Mouse (Mus musculus): ENCODE data around the gene Serpinb1c.
"Not testable (repeated sequence)": the region's sequence is repeated elsewhere in the genome, so short reads cannot be mapped to it uniquely, and the experiment has no call there.

Gene Serpinb1c

DNA sequence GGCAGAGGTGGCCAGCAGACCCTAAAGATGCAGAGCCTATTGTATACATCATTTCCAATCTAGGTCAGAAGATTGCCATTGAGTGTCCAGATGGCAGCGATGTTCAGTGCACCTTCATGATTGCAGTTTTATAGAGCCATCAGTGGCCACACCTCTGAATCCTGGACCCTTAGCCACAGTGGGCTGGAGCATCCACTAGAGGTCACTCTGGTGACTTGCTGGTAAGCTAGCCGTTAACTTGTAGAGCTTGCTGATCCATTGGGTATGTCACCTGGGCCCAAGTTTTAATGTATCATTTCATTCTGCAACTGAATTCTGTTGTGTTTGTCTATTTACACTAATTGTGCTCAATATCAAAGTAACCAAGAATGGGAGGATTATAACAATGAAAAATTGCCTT is 32.4 kb downstream of the Serpinb1c start:
- peak in 1 of 2 experiments; percentile 14 for DNase-seq

DNA sequence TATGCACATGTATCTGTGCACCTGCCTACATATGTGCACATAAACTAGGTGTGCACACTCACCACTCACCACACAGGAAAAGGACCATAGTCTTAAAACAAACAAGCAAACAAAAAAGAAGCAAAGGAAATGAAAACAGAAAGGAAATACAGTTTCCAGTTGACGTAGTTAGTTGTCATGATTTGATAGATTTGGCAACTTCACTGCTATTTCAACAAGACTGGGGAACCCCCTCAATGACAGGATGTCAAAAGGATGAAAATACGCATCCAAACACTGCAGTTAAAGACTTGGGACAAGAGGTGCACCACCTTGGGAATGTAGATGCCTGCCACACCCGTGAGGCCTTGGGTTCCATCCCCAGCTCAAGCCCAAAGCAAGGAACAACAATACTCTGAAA is 33.5 kb downstream of the Serpinb1c start:
- not testable (repeated sequence) for DNase-seq

DNA sequence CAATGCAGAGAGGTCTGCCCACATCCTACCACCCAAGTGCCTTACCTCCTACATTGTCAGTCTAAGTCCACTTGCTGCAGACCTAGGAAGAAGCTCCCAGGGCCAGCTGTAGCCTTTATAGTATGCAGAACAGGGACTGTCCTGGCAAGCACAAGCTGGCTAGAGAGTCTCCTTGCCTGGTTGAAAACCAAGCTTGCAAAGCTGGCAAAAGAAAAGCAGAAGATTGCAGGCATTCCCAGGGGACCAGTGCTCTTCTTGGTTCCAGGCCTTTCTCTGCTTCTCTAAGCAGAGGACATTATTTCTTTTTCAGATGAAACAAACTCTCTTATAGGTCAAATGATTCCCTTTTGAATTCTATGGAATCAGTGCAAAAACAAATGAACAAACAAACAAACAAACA is 34.6 kb downstream of the Serpinb1c start:
- no peak for DNase-seq

DNA sequence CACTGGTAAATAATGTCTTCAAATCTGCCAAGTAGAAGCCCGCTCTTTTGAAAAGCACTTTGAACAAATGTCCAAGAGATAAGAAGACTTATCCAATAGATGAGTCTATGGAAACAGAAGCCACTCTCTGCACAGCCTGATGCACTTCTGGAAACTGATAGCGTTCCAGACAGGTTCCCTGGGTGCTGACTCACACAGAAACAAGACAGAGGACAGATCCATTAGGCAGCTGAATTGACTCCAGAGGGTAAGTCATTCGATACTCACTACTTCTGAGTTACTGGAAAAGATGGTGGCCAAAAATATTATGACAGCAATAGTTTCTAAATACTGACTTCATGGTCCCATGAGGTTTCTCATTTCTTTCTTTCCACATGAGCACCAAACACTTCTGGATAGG is 37.2 kb downstream of the Serpinb1c start:
- no peak for DNase-seq

DNA sequence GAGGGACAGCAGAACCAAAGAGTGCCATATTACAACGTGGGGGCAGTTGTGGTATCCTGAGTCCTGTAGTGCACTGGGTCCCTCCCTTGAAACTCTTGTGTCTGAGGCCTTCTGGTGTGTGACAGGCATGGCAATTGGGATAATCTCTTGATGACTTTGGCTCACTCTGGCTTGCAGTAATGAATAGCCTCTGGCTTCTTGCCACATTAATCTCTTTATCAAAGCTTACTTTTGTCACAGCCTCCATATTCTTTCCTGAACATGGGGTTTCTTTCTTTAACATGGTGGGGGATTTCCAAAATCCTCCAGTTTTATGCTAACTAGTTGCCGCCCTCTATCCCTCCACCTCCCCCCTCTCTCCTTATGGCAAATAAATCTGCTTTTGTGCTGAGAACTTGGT is 44.9 kb downstream of the Serpinb1c start:
- DNase-seq, result no peak

DNA sequence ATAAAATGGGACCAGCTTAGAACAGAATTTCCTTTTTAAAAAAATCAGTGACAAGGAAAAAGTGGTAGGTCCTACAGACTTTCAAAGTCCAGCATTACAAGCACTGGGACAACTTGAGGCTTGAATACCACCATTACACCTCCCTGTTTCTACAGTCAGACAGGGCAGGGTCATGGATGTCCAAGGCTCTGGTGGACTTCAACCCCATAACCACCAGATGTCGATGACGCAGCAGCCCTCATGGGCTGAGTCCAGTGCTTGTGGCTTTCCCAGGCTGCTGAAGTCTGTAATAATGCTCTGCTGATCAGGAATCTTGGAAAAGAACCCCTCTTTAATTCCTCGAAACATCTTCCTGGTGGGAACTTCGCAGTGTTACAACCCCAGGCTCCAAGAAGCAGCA is 45.5 kb downstream of the Serpinb1c start:
- no peak for DNase-seq

DNA sequence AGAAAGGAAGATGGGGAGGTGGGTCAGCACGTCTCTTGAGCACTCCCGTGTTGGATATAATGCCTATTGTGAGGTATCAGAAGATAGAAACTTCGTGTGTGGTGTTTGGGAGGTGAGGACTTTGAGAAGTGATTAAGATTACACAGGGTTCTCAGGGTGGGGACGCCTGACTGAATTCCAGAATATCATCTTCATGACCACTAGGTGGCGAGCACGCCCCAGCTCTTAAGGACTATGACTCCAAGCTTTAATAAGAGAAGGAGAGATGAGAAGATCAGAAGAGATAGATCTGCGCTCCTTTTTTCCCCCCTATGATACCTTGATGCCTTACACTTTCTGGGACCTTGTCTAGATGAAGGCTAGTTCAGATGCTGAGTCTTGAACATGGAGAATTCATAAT is 46.0 kb downstream of the Serpinb1c start:
- DNase-seq, result peak; percentile 26 to 54

DNA sequence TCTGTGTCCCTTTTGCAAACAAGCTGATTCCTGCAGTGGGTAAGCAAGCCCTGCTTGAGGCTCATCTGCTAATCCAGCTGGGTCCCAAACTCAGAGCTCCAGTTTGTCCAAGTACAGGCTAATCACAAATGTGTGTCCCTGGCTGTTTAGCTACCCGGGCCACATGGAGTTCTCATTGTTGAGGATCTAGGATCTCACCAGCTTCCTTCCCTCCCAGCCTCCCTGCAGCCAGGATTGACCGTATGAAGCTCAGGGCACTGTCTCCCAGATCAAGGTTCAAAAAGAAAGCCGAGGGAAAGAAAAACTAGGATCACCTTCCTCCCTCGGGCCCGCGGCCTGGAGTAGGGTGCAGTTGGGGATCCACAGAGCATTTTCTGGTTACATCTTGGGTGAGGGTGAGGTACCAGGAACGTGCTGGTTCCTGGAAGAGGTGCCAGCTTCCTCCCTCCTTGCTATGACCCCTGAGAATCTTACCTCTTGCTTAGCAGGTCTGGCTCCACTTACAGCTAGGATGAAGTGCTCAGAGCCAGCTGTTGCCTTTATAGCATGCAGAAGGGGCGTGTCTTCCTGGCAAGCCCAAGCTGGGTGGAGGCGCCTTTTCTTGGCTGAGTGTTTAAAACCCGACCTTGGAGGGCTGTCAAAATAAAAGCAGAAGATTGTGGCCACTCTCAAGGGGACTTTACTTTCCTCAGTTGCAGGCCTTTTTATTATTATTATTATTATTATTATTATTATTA is 47.2 kb downstream of the Serpinb1c start, which contains the start of gene Serpinb1a:
Serpinb1a (minus strand) TSS at position 518 of the 737 bp plus-strand sequence.
- peak; percentile 44 for DNase-seq

DNA sequence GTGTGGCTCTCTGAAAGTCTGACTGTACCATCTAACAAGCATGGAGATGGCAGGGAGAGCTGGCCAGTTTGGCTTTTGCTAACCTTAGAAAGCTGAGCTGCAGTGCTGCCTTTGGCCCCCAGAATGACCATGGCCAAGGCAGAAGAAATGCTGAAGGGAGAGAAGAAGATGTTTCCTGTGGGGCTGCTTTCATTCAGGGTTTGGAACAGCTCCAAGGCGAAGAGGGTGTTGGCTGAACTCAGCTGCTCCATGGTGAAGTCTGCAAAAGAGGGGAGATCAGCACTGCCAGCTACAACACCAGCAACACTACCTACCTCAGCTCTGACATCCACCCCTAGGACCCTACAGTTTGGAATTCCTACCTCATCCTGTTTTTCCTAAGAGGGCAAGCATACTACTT is 47.9 kb downstream of the Serpinb1c start:
- DNase-seq, result no peak

DNA sequence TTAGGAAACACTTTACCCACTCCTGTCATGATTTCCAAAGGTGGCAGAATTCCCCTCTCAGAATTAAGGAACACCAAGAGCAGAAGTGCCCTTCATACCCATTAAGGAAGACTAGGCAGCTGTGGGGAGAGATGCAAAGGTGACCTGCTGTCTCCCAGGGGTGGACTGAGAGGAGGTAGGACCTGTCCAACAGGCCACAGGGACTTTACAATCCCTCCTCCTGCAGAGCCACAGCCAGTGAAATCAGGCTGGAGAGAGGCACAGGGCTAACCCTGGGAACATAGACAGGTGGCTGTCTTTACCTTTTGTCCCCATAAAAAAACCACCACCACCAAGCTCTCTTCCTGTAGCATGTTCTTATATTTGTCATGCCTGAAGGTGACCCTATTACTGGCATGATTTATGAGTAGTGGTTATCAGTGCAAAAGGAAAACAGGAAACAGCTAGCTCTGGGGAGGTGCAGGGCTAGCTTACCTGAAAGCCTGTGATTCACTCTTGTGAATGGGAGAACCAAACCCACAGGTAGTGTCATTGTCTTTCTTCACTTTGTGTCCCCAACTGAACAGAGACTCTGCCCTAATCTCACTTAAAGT is 48.4 kb downstream of the Serpinb1c start:
- no peak for DNase-seq

DNA sequence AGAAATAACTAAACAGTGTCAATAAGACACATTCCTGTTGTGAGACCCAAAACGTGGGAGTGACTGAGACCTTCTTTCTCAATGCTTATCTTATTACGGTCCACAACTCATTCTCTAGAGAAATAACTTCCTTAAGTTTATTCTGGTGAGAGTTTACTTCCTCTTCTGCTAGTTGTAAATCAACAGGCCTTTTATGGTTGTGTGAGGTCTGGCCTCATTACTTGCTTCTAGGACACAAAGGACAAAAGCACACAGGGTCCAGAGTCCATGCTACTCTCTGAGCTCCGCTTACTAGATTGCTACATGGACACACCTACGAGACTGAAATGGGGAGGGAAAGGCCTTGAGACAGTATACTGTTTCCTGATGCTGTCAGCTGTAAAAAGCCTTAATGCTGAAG is 48.9 kb downstream of the Serpinb1c start:
- DNase-seq, result peak; percentile 49 to 57

DNA sequence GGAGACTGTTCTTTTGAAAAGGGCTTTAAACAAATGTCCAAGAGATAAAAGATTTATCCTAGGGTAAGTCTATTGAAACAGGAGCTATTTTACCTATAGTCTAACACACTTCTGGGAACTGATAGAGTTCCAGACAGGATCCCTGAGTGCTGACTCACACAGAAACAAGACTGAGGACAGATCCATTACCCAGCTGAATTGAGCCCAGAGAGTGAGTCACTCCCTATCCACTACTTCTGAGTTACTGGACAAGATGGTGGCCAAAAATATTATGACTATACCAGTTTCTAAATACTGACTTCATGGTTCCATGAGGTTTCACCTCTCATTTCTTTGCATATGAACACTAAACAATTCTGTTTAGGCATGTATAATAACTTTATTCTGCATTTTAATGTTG is 51.8 kb downstream of the Serpinb1c start:
- DNase-seq, result no peak

DNA sequence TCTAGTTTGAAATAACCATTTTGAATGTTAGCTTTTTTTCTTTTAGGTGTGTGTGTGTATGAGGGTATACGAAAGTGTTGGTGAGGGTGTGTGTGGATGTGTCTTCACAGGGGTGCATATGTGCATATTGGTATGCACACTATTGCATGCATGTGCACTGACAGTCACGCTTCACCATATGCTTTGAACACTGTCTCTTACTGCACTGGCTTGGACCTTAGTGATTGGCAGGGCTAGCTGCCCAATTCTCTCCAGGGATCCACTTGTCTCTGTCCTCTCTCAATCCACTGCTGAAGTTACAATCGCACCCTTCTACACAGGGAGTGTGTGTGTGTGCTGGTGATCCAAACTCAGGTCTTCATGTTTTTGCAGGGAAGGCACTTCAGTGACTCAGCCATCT is 56.7 kb downstream of the Serpinb1c start:
- no peak for DNase-seq

DNA sequence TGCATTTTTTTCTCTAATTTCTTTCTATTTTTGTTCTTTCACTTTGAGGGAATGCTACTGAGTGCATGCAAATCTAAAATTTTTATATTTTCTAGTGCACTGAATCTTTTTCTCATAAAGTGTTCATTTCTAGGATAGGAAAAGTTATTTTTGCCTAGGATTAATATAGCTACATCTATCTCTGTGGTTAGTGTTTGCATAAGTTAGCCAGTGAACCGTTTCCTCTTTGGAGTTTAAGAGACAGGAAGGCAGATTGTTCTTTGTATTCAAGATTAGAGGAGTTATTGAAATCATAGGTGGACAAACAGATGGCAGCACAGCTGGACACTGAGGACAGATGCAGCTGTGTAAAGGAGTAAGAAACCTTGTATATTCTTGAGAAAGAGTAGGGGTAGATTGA is 58.7 kb downstream of the Serpinb1c start:
- no peak for DNase-seq

DNA sequence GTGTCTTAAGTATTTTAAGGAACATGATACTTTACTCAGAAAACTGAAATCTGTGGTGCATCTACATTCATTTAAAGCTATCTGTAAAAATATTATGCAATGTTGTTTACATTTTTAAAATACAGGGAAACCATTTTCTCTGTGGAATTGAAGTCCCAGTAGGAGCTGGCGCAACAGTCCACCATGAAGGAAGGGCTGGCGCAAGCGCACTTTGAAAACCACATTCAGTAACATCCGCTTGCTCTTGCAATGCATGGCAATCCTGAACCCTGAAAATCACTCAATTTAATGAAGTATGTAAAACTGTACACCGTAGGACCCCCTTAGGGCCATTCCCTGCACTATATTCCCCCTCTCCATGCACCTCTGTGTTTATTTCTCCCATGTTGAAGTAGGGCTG is 63.5 kb downstream of the Serpinb1c start:
- no peak for DNase-seq

DNA sequence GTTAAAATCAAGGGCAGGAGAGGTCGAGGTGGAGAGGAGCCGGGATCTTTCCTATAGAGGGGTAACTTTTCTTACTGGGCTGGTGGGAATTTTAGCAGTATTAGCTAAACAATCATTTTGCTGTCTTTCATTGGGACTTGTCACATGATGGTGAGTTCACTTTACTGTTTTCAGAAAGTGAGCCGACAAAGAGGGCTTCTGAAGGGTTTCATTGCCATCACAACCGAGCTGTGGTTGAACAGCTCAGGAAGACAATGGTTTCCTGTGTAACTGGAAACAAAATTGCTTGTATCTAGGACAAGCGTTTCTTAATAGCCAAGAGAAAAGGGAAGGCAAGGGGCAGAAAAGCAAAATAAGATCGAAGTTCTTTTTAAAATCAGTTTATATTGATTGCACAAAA is 64.8 kb downstream of the Serpinb1c start:
- DNase-seq, result no peak

DNA sequence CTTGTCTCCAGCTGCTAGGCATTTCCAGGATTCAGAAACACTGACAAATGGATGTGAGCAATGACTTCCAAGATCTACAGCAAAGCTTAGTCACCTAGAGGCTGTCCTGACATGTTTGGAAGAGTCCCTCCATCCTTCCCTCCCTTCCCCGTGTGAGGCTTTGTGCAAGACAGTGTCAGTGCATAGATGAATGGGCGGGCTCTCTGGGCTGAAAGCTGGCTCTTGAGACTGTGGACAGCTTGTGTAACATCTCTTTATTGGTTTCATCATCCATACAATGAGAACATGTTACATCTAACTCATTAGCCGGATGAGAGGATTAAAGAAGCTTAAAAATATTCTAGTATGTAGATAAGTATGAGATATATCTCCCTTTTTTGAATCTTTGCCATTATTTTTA is 65.2 kb downstream of the Serpinb1c start:
- no peak for DNase-seq

DNA sequence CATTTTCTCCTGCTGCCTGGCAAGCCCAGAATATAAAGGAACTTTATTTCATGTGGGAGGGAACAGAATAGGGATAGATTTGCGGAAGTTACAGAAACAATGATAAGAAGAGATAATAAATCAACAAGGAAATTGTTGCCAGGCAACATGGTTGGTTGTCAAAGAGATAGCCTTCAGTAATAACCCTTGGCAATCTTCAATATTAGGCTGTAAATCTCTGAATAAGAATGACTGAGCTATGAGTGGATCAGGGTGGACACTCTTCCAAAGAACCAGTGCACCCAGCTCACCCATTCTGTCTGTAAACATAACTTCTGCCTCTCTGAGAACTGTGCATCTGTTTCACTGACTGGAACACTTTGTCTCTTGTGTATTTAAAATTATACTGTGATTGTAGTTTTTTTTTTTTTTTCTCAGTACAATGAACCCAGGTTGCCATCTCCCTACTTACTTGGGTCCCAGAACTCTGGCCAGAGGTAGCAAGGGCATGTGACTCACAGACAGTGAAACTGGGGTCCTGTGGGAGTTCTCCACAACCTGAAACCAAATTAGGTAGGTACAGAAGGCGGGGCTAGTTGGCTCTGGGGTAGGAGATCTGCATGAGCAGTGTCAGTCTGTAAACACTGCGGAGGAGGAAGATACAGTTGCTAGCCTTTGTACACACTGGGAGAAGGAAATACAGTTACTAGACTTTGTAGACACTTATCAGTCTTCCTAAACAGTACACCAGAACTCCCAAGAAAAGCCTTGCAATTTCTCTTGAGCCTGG is 66.3 kb downstream of the Serpinb1c start:
- DNase-seq, result no peak
